Mouse (Mus musculus) lung, postnatal 0 days (tissue): ENCODE data around the gene Iqgap3.

ENCODE experiments used
- CTCF ChIP-seq: IDR thresholded peaks from 2 replicates; pipeline ENCODE4 v1.5.1; 2016; ENCODE audit warnings: antibody characterized with exemption, mild to moderate bottlenecking
- EP300 ChIP-seq: IDR thresholded peaks from 2 replicates; pipeline ENCODE4 v1.6.1; 2016; ENCODE audit warnings: antibody characterized with exemption, mild to moderate bottlenecking, control low read depth

GRCm38 (mm10) chr3:88145952-88146351 is 64.2 kb downstream of the Iqgap3 start:
- no peak for TF ChIP-seq EP300
- no peak for TF ChIP-seq CTCF
